Mouse (Mus musculus): ENCODE results near the gene Bdh1. TPM values are rescaled to one million over a fixed set of nuclear protein-coding genes. Genes with fewer than 3 reads are reported as not detected.

The Bdh1 gene
- polyA plus RNA-seq, 1 experiment from 2014 or later = 115 TPM

GRCm38 (mm10) chr16:31402096-31402495 lies 20.0 kb upstream of the Bdh1 start:
- WGBS = 32% methylated on average over 8 of the region's 8 CpGs

GRCm38 (mm10) chr16:31403971-31404370 lies 18.1 kb upstream of the Bdh1 start:
- Histone ChIP-seq H3K36me3 (ENCODE audit: control insufficient read depth, insufficient read depth, low read length) (no peaks in the 10 kb centered on the region), H3K9ac (ENCODE audit: low read length) (no peak overlapping the region), H3K4me3 (ENCODE audit: low read depth, low read length) (no peak overlapping the region), H3K27ac (replicated peaks) (no peak overlapping the region), H3K9me3 (ENCODE audit: control insufficient read depth, low read length) (no peaks in the 10 kb centered on the region), H3K4me2 (replicated peaks; ENCODE audit: low read depth) (no peak overlapping the region), H3K27me3 (ENCODE audit: control insufficient read depth, insufficient read depth, low read length) (no peaks in the 10 kb centered on the region), H3K4me1 (replicated peaks; ENCODE audit: control insufficient read depth, insufficient read depth) (no peaks in the 10 kb centered on the region)
- no peak for DNase-seq (ENCODE audit: low spot score)
- 88% methylated on average over 4 of the region's 4 CpGs for WGBS
- ATAC-seq (ENCODE audit: low FRiP score, low TSS enrichment) = no peak
- TF ChIP-seq CTCF (IDR thresholded peaks at IDR 0.05; ENCODE audit: low read depth) (no peak), EP300 (optimal IDR thresholded peaks at IDR 0.05) (no peak)

More at GRCm38 (mm10) chr16:31402096-31402495, 20.0 kb upstream of the Bdh1 start:
- ATAC-seq (ENCODE audit: low FRiP score, low TSS enrichment) (no peak), DNase-seq (ENCODE audit: low spot score) (no peak)
- Histone ChIP-seq H3K27me3 (ENCODE audit: control insufficient read depth, insufficient read depth, low read length) (no peaks in the 10 kb centered on the region), H3K27ac (replicated peaks) (no peak overlapping the region), H3K36me3 (ENCODE audit: control insufficient read depth, insufficient read depth, low read length) (no peaks in the 10 kb centered on the region), H3K4me3 (ENCODE audit: low read depth, low read length) (no peak overlapping the region), H3K4me2 (replicated peaks; ENCODE audit: low read depth) (no peak overlapping the region), H3K4me1 (replicated peaks; ENCODE audit: control insufficient read depth, insufficient read depth) (no peaks in the 10 kb centered on the region), H3K9me3 (ENCODE audit: control insufficient read depth, low read length) (no peaks in the 10 kb centered on the region), H3K9ac (ENCODE audit: low read length) (no peak overlapping the region)
- TF ChIP-seq EP300 (optimal IDR thresholded peaks at IDR 0.05) = no peak
- TF ChIP-seq CTCF (IDR thresholded peaks at IDR 0.05; ENCODE audit: low read depth) = no peak

GRCm38 (mm10) chr16:31405040-31405439 lies 17.0 kb upstream of the Bdh1 start:
- Histone ChIP-seq H3K27ac (replicated peaks) (no peak overlapping the region), H3K4me1 (replicated peaks; ENCODE audit: control insufficient read depth, insufficient read depth) (no peaks in the 10 kb centered on the region), H3K36me3 (ENCODE audit: control insufficient read depth, insufficient read depth, low read length) (no peaks in the 10 kb centered on the region), H3K4me3 (ENCODE audit: low read depth, low read length) (no peak overlapping the region), H3K27me3 (ENCODE audit: control insufficient read depth, insufficient read depth, low read length) (no peaks in the 10 kb centered on the region), H3K9me3 (ENCODE audit: control insufficient read depth, low read length) (no peaks in the 10 kb centered on the region), H3K4me2 (replicated peaks; ENCODE audit: low read depth) (no peak overlapping the region), H3K9ac (ENCODE audit: low read length) (no peak overlapping the region)
- ATAC-seq (ENCODE audit: low FRiP score, low TSS enrichment) (no peak), DNase-seq (ENCODE audit: low spot score) (peak; percentile 22)
- TF ChIP-seq CTCF (IDR thresholded peaks at IDR 0.05; ENCODE audit: low read depth) = peak; percentile 63
- no peak for TF ChIP-seq EP300 (optimal IDR thresholded peaks at IDR 0.05)
- WGBS = 80% methylated on average over 1 of the region's 1 CpGs

- H3K27ac ChIP-seq (replicated peaks) = peak overlapping the region; percentile 26
- peak; percentile 68 for TF ChIP-seq EP300 (optimal IDR thresholded peaks at IDR 0.05)
- TF ChIP-seq CTCF (IDR thresholded peaks at IDR 0.05; ENCODE audit: low read depth) = no peak
Measured at GRCm38 (mm10) chr16:31407872-31408271, 14.2 kb upstream of the Bdh1 start.

GRCm38 (mm10) chr16:31410969-31411368 lies 11.1 kb upstream of the Bdh1 start:
- peak; percentile 11 for DNase-seq (ENCODE audit: low spot score)
- 57% methylated on average over 4 of the region's 4 CpGs for WGBS
- TF ChIP-seq CTCF (IDR thresholded peaks at IDR 0.05; ENCODE audit: low read depth) = no peak
- no peak for TF ChIP-seq EP300 (optimal IDR thresholded peaks at IDR 0.05)
- no peak overlapping the region for H3K4me3 ChIP-seq (ENCODE audit: low read depth, low read length)
- H3K4me2 ChIP-seq (replicated peaks; ENCODE audit: low read depth) = no peak overlapping the region
- H3K27me3 ChIP-seq (ENCODE audit: control insufficient read depth, insufficient read depth, low read length) = no peaks in the 10 kb centered on the region
- H3K4me1 ChIP-seq (replicated peaks; ENCODE audit: control insufficient read depth, insufficient read depth) = no peaks in the 10 kb centered on the region
- no peaks in the 10 kb centered on the region for H3K9me3 ChIP-seq (ENCODE audit: control insufficient read depth, low read length)
- no peaks in the 10 kb centered on the region for H3K36me3 ChIP-seq (ENCODE audit: control insufficient read depth, insufficient read depth, low read length)
- no peak overlapping the region for H3K9ac ChIP-seq (ENCODE audit: low read length)
- no peak overlapping the region for H3K27ac ChIP-seq (replicated peaks)
- no peak for ATAC-seq (ENCODE audit: low FRiP score, low TSS enrichment)

More at GRCm38 (mm10) chr16:31407872-31408271, 14.2 kb upstream of the Bdh1 start:
- Histone ChIP-seq H3K36me3 (ENCODE audit: control insufficient read depth, insufficient read depth, low read length) (no peaks in the 10 kb centered on the region), H3K27me3 (ENCODE audit: control insufficient read depth, insufficient read depth, low read length) (no peaks in the 10 kb centered on the region), H3K4me2 (replicated peaks; ENCODE audit: low read depth) (no peak overlapping the region), H3K9ac (ENCODE audit: low read length) (no peak overlapping the region), H3K4me1 (replicated peaks; ENCODE audit: control insufficient read depth, insufficient read depth) (no peaks in the 10 kb centered on the region), H3K9me3 (ENCODE audit: control insufficient read depth, low read length) (no peaks in the 10 kb centered on the region), H3K4me3 (ENCODE audit: low read depth, low read length) (no peak overlapping the region)
- 41% methylated on average over 3 of the region's 3 CpGs for WGBS
- ATAC-seq (ENCODE audit: low FRiP score, low TSS enrichment) (peak; percentile 64; the same call in 1 of the 2 replicates), DNase-seq (ENCODE audit: low spot score) (peak; percentile 9)

- Histone ChIP-seq H3K9ac (ENCODE audit: low read length) (no peak overlapping the region), H3K36me3 (ENCODE audit: control insufficient read depth, insufficient read depth, low read length) (no peaks in the 10 kb centered on the region), H3K4me2 (replicated peaks; ENCODE audit: low read depth) (no peak overlapping the region), H3K4me3 (ENCODE audit: low read depth, low read length) (no peak overlapping the region), H3K27ac (replicated peaks) (peak overlapping the region; percentile 70), H3K9me3 (ENCODE audit: control insufficient read depth, low read length) (no peaks in the 10 kb centered on the region), H3K27me3 (ENCODE audit: control insufficient read depth, insufficient read depth, low read length) (no peaks in the 10 kb centered on the region), H3K4me1 (replicated peaks; ENCODE audit: control insufficient read depth, insufficient read depth) (no peaks in the 10 kb centered on the region)
- TF ChIP-seq EP300 (optimal IDR thresholded peaks at IDR 0.05) (no peak), CTCF (IDR thresholded peaks at IDR 0.05; ENCODE audit: low read depth) (no peak)
- 48% methylated on average over 14 of the region's 14 CpGs for WGBS
- DNase-seq (ENCODE audit: low spot score) (no peak), ATAC-seq (ENCODE audit: low FRiP score, low TSS enrichment) (peak; percentile 61)
Measured at GRCm38 (mm10) chr16:31412321-31412720, 9.8 kb upstream of the Bdh1 start.
